Mouse (Mus musculus): ENCODE results near the gene Srd5a3. TPM values are rescaled to one million over a fixed set of nuclear protein-coding genes. Genes with fewer than 3 reads are reported as not detected.

Gene Srd5a3
- polyA plus RNA-seq, 1 experiment from 2014 or later = 43.0 TPM

- ATAC-seq = no peak
Measured at GRCm38 (mm10) chr5:76162926-76163325, 22.9 kb downstream of the Srd5a3 start.

GRCm38 (mm10) chr5:76163828-76164390, 23.8 kb downstream of the Srd5a3 start:
- H3K27me3 ChIP-seq (replicated peaks; ENCODE audit: control insufficient read depth, insufficient read depth, low read length) = no peaks in the 10 kb centered on the region
- 54% methylated on average over 4 of the region's 4 CpGs for WGBS
- ATAC-seq = no peak

More at GRCm38 (mm10) chr5:76162926-76163325, 22.9 kb downstream of the Srd5a3 start:
- Histone ChIP-seq H3K9me3 (ENCODE audit: control insufficient read depth, low read length) (no peaks in the 10 kb centered on the region), H3K4me3 (ENCODE audit: low read length) (no peak overlapping the region), H3K4me1 (ENCODE audit: control insufficient read depth, insufficient read depth, low read length) (no peaks in the 10 kb centered on the region), H3K9ac (ENCODE audit: low read depth, low read length) (no peak overlapping the region), H3K36me3 (ENCODE audit: control insufficient read depth, insufficient read depth, low read length) (no peaks in the 10 kb centered on the region), H3K4me2 (ENCODE audit: low read depth, low read length) (no peak overlapping the region), H3K27ac (ENCODE audit: low read length) (no peak overlapping the region), H3K27me3 (replicated peaks; ENCODE audit: control insufficient read depth, insufficient read depth, low read length) (no peaks in the 10 kb centered on the region)
- WGBS = 87% methylated on average over 5 of the region's 5 CpGs

GRCm38 (mm10) chr5:76164827-76165226, 24.8 kb downstream of the Srd5a3 start:
- H3K9ac ChIP-seq (ENCODE audit: low read depth, low read length) = no peak overlapping the region
- H3K27me3 ChIP-seq (replicated peaks; ENCODE audit: control insufficient read depth, insufficient read depth, low read length) = no peaks in the 10 kb centered on the region
- no peaks in the 10 kb centered on the region for H3K36me3 ChIP-seq (ENCODE audit: control insufficient read depth, insufficient read depth, low read length)
- WGBS = 77% methylated on average over 7 of the region's 7 CpGs
- H3K4me3 ChIP-seq (ENCODE audit: low read length) = no peak overlapping the region
- no peaks in the 10 kb centered on the region for H3K4me1 ChIP-seq (ENCODE audit: control insufficient read depth, insufficient read depth, low read length)
- ATAC-seq = no peak
- H3K9me3 ChIP-seq (ENCODE audit: control insufficient read depth, low read length) = no peaks in the 10 kb centered on the region
- no peak overlapping the region for H3K4me2 ChIP-seq (ENCODE audit: low read depth, low read length)
- H3K27ac ChIP-seq (ENCODE audit: low read length) = no peak overlapping the region

More at GRCm38 (mm10) chr5:76163828-76164390, 23.8 kb downstream of the Srd5a3 start:
- Histone ChIP-seq H3K4me3 (ENCODE audit: low read length) (no peak overlapping the region), H3K27ac (ENCODE audit: low read length) (no peak overlapping the region), H3K36me3 (ENCODE audit: control insufficient read depth, insufficient read depth, low read length) (no peaks in the 10 kb centered on the region), H3K4me1 (ENCODE audit: control insufficient read depth, insufficient read depth, low read length) (no peaks in the 10 kb centered on the region), H3K4me2 (ENCODE audit: low read depth, low read length) (no peak overlapping the region), H3K9me3 (ENCODE audit: control insufficient read depth, low read length) (no peaks in the 10 kb centered on the region), H3K9ac (ENCODE audit: low read depth, low read length) (no peak overlapping the region)

GRCm38 (mm10) chr5:76170522-76170921, 30.5 kb downstream of the Srd5a3 start:
- no peak overlapping the region for H3K27ac ChIP-seq (ENCODE audit: low read length)
- H3K4me3 ChIP-seq (ENCODE audit: low read length) = no peak overlapping the region
- ATAC-seq = no peak
- 76% methylated on average over 4 of the region's 4 CpGs for WGBS
- H3K9me3 ChIP-seq (ENCODE audit: control insufficient read depth, low read length) = no peaks in the 10 kb centered on the region
- no peaks in the 10 kb centered on the region for H3K4me1 ChIP-seq (ENCODE audit: control insufficient read depth, insufficient read depth, low read length)
- no peaks in the 10 kb centered on the region for H3K27me3 ChIP-seq (replicated peaks; ENCODE audit: control insufficient read depth, insufficient read depth, low read length)
- no peaks in the 10 kb centered on the region for H3K36me3 ChIP-seq (ENCODE audit: control insufficient read depth, insufficient read depth, low read length)
- H3K9ac ChIP-seq (ENCODE audit: low read depth, low read length) = no peak overlapping the region
- no peak overlapping the region for H3K4me2 ChIP-seq (ENCODE audit: low read depth, low read length)

- Histone ChIP-seq H3K36me3 (ENCODE audit: control insufficient read depth, insufficient read depth, low read length) (no peaks in the 10 kb centered on the region), H3K4me2 (ENCODE audit: low read depth, low read length) (no peak overlapping the region), H3K27me3 (replicated peaks; ENCODE audit: control insufficient read depth, insufficient read depth, low read length) (no peaks in the 10 kb centered on the region), H3K9me3 (ENCODE audit: control insufficient read depth, low read length) (no peaks in the 10 kb centered on the region), H3K4me1 (ENCODE audit: control insufficient read depth, insufficient read depth, low read length) (no peaks in the 10 kb centered on the region), H3K9ac (ENCODE audit: low read depth, low read length) (no peak overlapping the region), H3K4me3 (ENCODE audit: low read length) (no peak overlapping the region), H3K27ac (ENCODE audit: low read length) (no peak overlapping the region)
- ATAC-seq = no peak
Measured at GRCm38 (mm10) chr5:76171039-76171438, 31.0 kb downstream of the Srd5a3 start.

GRCm38 (mm10) chr5:76175051-76175450, 35.0 kb downstream of the Srd5a3 start:
- ATAC-seq = no peak
- no peak overlapping the region for H3K27ac ChIP-seq (ENCODE audit: low read length)
- no peak overlapping the region for H3K4me3 ChIP-seq (ENCODE audit: low read length)
- no peaks in the 10 kb centered on the region for H3K36me3 ChIP-seq (ENCODE audit: control insufficient read depth, insufficient read depth, low read length)
- H3K9ac ChIP-seq (ENCODE audit: low read depth, low read length) = no peak overlapping the region
- H3K4me2 ChIP-seq (ENCODE audit: low read depth, low read length) = no peak overlapping the region
- H3K4me1 ChIP-seq (ENCODE audit: control insufficient read depth, insufficient read depth, low read length) = peaks cover 15% of the 10 kb centered on the region
- WGBS = 92% methylated on average over 4 of the region's 4 CpGs
- no peaks in the 10 kb centered on the region for H3K9me3 ChIP-seq (ENCODE audit: control insufficient read depth, low read length)
- H3K27me3 ChIP-seq (replicated peaks; ENCODE audit: control insufficient read depth, insufficient read depth, low read length) = no peaks in the 10 kb centered on the region

- no peak overlapping the region for H3K4me2 ChIP-seq (ENCODE audit: low read depth, low read length)
- H3K4me3 ChIP-seq (ENCODE audit: low read length) = no peak overlapping the region
- H3K4me1 ChIP-seq (ENCODE audit: control insufficient read depth, insufficient read depth, low read length) = peaks cover 15% of the 10 kb centered on the region
- H3K27ac ChIP-seq (ENCODE audit: low read length) = no peak overlapping the region
- no peaks in the 10 kb centered on the region for H3K27me3 ChIP-seq (replicated peaks; ENCODE audit: control insufficient read depth, insufficient read depth, low read length)
- no peak overlapping the region for H3K9ac ChIP-seq (ENCODE audit: low read depth, low read length)
- no peaks in the 10 kb centered on the region for H3K36me3 ChIP-seq (ENCODE audit: control insufficient read depth, insufficient read depth, low read length)
- WGBS = 40% methylated on average over 3 of the region's 3 CpGs
- ATAC-seq = peak; percentile 59; the same call in 1 of the 2 replicates
- H3K9me3 ChIP-seq (ENCODE audit: control insufficient read depth, low read length) = no peaks in the 10 kb centered on the region
Measured at GRCm38 (mm10) chr5:76176411-76176810, 36.3 kb downstream of the Srd5a3 start.

- ATAC-seq = peak; percentile 33; the same call in 1 of the 2 replicates
- H3K27ac ChIP-seq (ENCODE audit: low read length) = no peak overlapping the region
- WGBS = 64% methylated on average over 11 of the region's 11 CpGs
- H3K4me2 ChIP-seq (ENCODE audit: low read depth, low read length) = no peak overlapping the region
- H3K9me3 ChIP-seq (ENCODE audit: control insufficient read depth, low read length) = no peaks in the 10 kb centered on the region
- H3K36me3 ChIP-seq (ENCODE audit: control insufficient read depth, insufficient read depth, low read length) = no peaks in the 10 kb centered on the region
- H3K4me1 ChIP-seq (ENCODE audit: control insufficient read depth, insufficient read depth, low read length) = peaks cover 15% of the 10 kb centered on the region
- no peaks in the 10 kb centered on the region for H3K27me3 ChIP-seq (replicated peaks; ENCODE audit: control insufficient read depth, insufficient read depth, low read length)
- no peak overlapping the region for H3K4me3 ChIP-seq (ENCODE audit: low read length)
- no peak overlapping the region for H3K9ac ChIP-seq (ENCODE audit: low read depth, low read length)
Measured at GRCm38 (mm10) chr5:76176841-76177240, 36.8 kb downstream of the Srd5a3 start.

- H3K36me3 ChIP-seq (ENCODE audit: control insufficient read depth, insufficient read depth, low read length) = no peaks in the 10 kb centered on the region
- no peak overlapping the region for H3K9ac ChIP-seq (ENCODE audit: low read depth, low read length)
- H3K4me2 ChIP-seq (ENCODE audit: low read depth, low read length) = no peak overlapping the region
- H3K4me1 ChIP-seq (ENCODE audit: control insufficient read depth, insufficient read depth, low read length) = peaks cover 15% of the 10 kb centered on the region
- H3K4me3 ChIP-seq (ENCODE audit: low read length) = no peak overlapping the region
- H3K27ac ChIP-seq (ENCODE audit: low read length) = no peak overlapping the region
- no peaks in the 10 kb centered on the region for H3K27me3 ChIP-seq (replicated peaks; ENCODE audit: control insufficient read depth, insufficient read depth, low read length)
- H3K9me3 ChIP-seq (ENCODE audit: control insufficient read depth, low read length) = no peaks in the 10 kb centered on the region
- peak; percentile 78 for ATAC-seq
- 69% methylated on average over 7 of the region's 7 CpGs for WGBS
Measured at GRCm38 (mm10) chr5:76177664-76178063, 37.6 kb downstream of the Srd5a3 start.

GRCm38 (mm10) chr5:76179171-76179570, 39.1 kb downstream of the Srd5a3 start:
- no peak for ATAC-seq
- no peak overlapping the region for H3K4me3 ChIP-seq (ENCODE audit: low read length)
- no peak overlapping the region for H3K4me2 ChIP-seq (ENCODE audit: low read depth, low read length)
- H3K9ac ChIP-seq (ENCODE audit: low read depth, low read length) = no peak overlapping the region
- H3K27ac ChIP-seq (ENCODE audit: low read length) = no peak overlapping the region
- H3K27me3 ChIP-seq (replicated peaks; ENCODE audit: control insufficient read depth, insufficient read depth, low read length) = no peaks in the 10 kb centered on the region
- H3K36me3 ChIP-seq (ENCODE audit: control insufficient read depth, insufficient read depth, low read length) = no peaks in the 10 kb centered on the region
- H3K9me3 ChIP-seq (ENCODE audit: control insufficient read depth, low read length) = no peaks in the 10 kb centered on the region
- peaks cover 19% of the 10 kb centered on the region for H3K4me1 ChIP-seq (ENCODE audit: control insufficient read depth, insufficient read depth, low read length)
- 95% methylated on average over 5 of the region's 5 CpGs for WGBS

Data from intestine, embryonic 16.5 days (tissue).